Mouse (Mus musculus) cortical plate, adult 2 months (tissue): Measurements from ENCODE around the gene Clec2e.
"Not testable (repeated sequence)": the region's sequence is repeated elsewhere in the genome, so short reads cannot be mapped to it uniquely, and the experiment has no call there.

Experiments
- CTCF ChIP-seq: fragments of 200-500 bp; IDR thresholded peaks from 2 replicates; pipeline ENCODE4 v1.5.1; 2011; ENCODE audit warnings: mild to moderate bottlenecking, control low read depth, low read length; ENCODE audit not compliant: insufficient read depth; ENCODE audit errors: extremely low read depth
- POLR2A ChIP-seq: fragments of 200-500 bp; IDR thresholded peaks from 2 replicates; pipeline ENCODE4 v1.6.1; 2011; ENCODE audit warnings: mild to moderate bottlenecking, low read length, control low read depth; ENCODE audit not compliant: insufficient read depth; ENCODE audit errors: extremely low read depth

- TF ChIP-seq CTCF, POLR2A: not testable (repeated sequence)
These were observed 14.7 kb downstream of the Clec2e start for GRCm38 (mm10) chr6:129086031-129086430.
